Mouse (Mus musculus) erythroblast, embryonic 14.5 days (primary cell): ENCODE results near the gene Zc2hc1b.

Source experiments
- GATA1 ChIP-seq: IDR thresholded peaks from 2 replicates; pipeline ENCODE4 v1.6.1; 2012; ENCODE audit warnings: low read length, inconsistent platforms, mixed read lengths
- TAL1 ChIP-seq: IDR thresholded peaks from 3 replicates; pipeline ENCODE4 v1.6.1; 2012; ENCODE audit warnings: low read length, inconsistent platforms, mixed read lengths

GRCm38 (mm10) chr10:13115030-13115429, 62.8 kb downstream of the Zc2hc1b start:
- TF ChIP-seq GATA1 (no peak), TAL1 (no peak)
